Mouse (Mus musculus) cerebellum, adult 2 months (tissue): ENCODE measurements around the gene Mad1l1.

Source experiments
- CTCF ChIP-seq: fragments of 200-500 bp; IDR thresholded peaks from 2 replicates; pipeline ENCODE4 v1.5.1; 2011; ENCODE audit warnings: low read depth, mild to moderate bottlenecking, control low read depth, low read length, moderate library complexity, borderline replicate concordance; ENCODE audit not compliant: insufficient read depth
- POLR2A ChIP-seq: fragments of 200-500 bp; IDR thresholded peaks from 2 replicates; pipeline ENCODE4 v1.6.1; 2011; ENCODE audit warnings: low read length, control low read depth, borderline replicate concordance; ENCODE audit not compliant: insufficient read depth

DNA sequence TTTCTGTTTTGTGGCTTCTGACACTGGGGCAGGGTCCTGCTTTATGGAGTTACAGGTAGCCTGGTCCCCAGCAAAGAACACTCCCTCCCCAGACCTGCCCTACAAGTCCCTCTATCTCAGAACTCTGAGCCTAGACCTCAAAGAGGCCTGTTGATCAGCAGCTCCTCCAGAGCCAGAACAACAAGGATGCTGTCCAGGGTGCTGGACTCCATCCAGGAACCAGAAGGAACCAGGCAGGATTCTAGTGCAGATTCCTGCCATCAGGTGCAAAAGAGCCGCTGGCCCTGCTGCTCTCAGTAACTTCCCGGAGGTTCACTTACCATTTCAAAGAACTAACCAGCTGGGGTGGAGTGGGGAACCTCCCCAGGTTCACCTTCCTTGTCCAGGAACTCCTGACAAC, 103.5 kb downstream of the Mad1l1 start:
- TF ChIP-seq CTCF: no peak
- TF ChIP-seq POLR2A: no peak
